Mouse (Mus musculus) spleen, postnatal 36 days (tissue): ENCODE measurements at regions not wholly inside any gene's neighbourhood (a gene's known extent, or its start where the extent isn't known, plus 50 kb on each side); places are given as distances from the start of the nearest gene placed in this dataset.

Experiments used
- DNase-seq, 2 experiments: peaks; one replicate each; pipeline ENCODE4 v3.0.0; 2022; ENCODE audit warnings: low spot score in 2 of 2, mixed read lengths in 1 of 2

DNA sequence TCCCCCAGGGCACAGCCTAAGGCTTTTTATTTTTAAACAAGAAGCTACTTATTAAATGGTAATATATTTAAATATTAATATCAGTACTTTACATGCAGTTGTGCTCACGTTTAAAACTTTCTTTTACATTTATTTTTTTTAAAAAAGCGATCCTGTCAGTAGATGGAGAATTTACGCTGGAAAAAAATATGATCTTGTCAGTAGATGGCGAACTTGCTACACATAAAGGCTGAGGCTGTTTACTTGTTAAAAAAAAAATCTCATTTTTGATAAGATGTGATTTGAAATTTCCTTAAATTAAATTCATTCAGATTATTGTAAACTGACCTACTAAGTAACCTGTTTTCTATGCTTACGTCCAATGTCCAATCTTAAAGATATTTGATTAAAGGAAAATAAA is 441.7 kb upstream of the BB014433 start:
- no peak for DNase-seq

DNA sequence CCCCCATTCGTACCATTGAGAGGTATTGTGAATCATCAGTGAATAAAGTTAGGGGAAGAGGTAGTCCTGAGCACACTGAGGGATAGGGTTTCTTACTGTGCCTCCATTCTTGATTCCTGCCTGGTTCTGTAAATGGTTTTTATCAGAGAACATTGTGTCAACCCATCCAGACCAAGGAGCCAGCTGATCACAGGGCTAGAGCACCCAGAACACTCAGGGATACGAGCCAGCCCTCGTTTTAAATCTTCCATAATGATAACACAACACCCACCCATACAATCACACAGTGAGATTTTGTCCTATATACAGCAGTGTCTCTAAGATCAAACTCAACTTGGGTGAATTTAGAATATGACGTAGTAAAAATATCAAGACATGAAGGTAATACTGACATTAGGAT is 424.7 kb upstream of the BB014433 start:
- no peak for DNase-seq

DNA sequence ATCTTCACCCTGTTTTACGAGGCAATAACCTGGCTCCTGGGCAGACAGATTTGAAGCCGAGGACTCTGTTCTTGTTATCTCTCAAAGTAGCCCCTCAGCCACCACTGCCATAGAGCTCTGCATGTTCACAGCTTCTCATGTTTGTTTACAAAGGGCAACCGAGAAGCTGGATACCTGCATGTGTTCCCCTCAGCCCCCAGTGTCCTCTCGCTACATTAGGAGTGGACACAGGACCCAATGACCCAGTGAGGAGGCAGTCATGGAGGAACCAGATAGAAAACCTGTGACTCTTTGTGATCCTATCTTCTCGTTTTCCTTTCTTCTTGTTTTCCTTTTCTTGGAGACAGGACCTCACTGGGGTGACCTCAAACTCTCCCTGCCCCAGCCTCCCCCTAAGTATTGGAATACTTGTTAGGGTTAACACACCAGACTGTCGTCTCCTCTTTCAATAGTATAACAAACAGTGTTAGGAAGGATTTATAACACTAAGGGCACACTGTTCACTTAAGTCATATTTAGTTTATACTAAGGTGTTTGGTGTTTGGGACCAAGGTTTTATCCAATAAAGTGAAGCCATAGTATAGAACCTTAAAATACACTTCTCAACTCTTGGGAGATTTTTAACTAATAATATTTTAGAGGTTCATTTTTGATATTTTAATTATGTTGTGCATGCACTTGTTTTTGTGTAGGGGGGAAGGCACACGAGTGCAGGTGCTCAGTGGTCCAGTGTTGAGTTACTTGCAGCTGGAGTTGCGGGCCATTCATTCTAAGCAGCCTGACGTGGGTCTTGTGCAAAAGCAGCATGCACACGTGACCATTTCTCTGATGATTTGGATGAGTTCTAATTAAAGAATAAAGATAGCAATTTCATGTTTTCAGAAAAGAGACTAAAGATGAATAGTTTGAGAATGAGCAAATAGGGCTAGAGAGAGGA is 422.9 kb upstream of the BB014433 start:
- DNase-seq = no peak

DNA sequence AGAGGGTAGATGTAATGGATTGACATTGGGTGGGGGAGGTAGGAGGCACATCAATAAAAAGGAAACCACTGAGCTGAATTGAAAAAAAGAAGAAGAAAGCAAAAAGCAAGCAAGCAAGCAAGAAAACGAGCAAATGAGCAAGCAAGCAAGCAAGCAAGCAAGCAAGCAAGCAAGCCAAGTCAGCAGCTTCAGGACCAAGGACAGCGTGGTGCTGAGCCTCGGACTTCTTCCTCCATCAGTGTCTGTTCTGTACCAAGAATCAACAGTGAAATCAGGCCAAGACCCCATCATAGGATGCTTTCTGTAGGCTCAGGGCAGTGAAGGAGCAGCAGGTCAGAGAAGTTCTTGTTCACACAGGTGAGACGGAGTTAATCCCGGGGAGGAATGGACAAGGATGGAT is 392.7 kb upstream of the BB014433 start:
- no peak for DNase-seq

DNA sequence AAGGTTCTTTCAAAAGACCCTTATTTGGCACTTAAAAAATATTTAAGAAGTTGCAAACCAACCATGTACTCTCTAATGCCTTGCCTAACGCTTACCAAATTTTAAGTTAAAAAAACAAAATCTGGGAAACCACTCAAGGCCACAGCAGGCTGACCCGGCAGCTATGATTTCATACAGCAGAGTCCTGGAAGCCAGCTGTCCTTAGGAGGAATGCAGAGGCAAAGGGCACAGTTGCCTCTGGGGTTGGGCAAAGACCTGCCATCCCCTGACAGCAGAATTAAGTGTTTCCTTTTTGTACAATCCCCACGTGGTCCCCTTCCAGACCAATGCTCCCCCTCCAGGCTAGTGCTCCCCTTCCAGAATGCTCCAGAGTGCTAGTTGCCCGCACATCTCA is 348.8 kb upstream of the BB014433 start:
- DNase-seq = no peak

DNA sequence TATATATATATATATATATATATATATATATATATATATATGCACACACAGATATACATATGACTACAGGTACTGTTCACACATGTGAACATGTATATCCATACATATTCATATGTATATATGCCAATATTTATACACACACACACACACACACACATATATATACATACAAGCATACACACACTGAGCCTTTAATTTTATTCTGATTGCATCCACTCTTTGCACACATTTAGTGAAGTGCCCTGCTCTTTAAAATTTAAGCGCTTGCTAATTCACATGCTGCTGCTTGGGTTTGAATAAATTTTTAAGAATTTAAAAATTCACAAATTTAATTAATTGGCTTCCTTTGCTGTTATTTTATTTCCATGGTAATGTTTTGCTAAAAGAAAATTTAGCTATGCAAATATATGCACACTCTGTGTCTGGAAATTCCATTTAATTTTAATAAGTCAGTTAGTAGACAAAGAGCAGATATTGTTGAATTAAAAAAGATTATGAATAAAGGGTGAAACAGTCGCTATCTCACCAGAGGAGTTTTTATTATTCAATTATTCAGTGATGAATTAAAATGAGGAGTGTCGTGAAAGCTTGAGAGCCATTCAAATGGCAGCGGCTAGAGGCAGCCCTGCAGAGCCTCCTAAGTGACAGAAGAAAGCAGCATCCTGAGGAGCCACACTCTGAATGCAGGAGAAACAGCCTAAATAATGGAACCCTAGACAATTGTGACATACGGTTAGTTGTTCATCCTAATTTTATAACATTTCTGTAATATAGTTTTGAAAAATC is 348.3 kb upstream of the BB014433 start:
- no peak for DNase-seq

DNA sequence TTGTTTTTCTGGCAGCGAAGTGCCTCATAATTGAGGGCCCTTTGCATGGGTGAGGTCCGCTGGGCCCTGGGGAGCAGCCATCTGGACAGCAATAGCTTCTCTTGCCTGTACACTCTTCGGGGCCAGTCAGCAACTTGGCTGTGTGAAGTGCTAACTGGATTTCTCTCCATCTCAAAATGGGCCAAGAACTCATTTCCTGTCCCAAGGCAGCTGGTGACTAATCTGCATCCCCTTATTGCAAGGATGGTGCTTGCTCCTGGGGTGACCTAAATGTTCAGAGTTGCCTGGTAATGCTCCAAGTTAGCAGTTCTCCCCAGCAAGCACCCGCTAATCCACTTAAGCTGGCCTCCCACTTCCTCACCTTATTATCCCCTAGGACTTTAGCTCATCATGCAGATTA is 346.2 kb upstream of the BB014433 start:
- no peak for DNase-seq

DNA sequence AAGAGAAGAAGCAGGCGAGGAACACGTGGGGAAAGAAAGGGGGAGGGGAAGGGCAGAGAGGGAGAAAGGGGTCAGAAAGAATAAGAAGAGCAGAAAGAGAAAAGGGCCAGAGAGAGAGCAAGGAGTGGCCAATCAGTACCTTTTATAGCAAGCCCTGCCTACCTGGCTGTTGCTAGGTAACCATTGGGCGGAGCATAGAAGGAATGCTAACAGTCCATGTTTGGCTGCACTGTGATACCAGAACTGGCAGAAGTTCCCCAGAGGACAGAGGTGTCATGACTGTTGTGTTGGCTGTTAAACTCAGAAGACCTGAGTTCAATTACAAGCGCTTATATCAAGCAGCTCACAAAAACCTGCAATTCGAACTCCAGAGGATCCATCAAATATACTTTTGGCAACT is 342.9 kb upstream of the BB014433 start:
- no peak for DNase-seq

DNA sequence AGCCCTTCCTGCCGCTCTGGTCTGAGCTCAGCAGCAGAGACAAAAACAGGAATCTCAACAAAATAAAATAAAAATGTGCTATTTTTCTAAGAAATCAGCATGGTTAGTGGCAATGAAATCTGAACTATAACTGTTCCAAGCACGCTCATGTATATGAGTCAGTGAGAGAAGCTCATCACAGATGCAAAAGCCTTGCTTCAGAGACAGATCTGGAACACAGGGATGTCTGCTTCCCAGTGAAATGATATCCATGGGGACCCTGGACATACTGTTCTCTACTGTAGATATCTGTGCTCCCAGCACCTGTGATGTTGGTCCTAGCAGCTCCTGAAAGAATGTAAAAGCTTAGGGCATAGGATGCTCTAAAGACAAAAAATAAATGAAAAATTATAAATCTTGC is 321.2 kb upstream of the BB014433 start:
- no peak for DNase-seq

DNA sequence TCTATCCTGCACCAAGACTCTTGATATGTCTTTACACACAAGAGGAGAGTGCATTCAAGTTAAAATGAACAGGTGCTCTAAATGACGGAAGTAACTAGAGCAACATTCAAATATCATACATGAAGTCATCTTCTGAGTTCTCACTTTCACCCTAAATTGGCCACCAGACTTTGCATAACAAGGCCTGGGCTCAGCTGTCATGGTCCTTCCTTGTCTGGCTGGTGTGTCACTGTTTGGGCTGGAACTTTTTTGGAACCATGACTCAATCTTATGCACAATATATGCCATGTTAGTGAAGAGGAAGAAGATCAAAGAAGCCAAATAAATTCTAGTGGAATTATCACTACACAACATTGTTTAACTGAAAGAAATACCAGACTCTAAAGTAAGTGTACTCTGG is 318.7 kb upstream of the BB014433 start:
- DNase-seq = no peak

DNA sequence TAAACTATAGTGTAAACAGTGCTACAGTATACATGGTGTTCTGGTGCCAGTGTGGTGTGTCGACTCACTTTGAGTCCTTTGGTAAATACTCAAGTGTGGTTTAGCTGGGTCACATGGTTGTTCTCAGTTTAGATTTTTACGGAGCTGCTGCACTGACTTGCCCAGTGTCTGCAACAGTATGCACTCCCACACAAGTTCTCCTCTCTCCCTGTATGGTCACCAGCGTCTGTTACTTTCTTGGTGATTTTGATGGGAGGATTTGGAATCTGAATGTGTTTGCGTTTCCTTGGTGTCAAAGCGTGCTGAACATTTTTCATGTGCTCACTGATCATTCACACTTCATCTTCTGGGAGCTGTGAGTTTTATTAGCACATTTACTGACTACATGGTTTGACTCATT is 298.3 kb upstream of the BB014433 start:
- DNase-seq = no peak

DNA sequence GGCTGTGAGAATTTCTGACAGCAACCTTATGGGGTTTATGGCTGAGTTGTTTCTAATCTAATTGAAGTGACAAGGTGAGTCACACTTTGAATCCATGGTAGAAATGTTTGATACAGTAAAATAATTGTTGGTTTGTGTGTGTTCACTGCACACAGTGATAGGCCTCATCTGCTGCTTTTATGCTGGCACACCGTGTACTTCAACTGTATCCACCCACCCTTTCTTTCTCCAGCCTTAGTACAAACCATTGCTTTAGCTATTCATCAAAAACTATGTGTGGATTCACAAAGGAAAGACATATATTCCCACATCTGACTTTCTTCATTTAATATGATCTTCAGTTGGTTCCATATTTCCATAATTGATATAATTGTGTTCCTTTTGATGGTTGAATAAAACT is 297.7 kb upstream of the BB014433 start:
- no peak for DNase-seq

DNA sequence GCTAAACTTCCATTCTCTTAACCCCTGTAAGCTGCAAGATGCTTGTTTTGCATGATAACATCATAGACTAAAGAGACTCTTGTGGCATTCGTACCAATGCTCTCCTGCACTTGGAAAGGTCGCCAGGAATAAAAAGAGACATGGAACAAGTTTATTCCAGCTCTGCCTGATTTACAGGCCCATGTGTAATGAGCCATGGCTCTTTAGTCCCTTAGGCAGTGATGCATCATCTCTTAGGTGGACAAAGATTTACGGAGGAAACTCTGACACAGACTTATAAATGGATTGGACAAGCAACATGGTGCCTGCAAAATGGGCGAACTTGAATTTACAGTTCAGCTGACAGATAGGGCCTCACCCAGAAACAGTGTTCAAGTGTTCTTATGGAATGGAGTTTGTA is 288.7 kb upstream of the BB014433 start:
- DNase-seq = no peak

DNA sequence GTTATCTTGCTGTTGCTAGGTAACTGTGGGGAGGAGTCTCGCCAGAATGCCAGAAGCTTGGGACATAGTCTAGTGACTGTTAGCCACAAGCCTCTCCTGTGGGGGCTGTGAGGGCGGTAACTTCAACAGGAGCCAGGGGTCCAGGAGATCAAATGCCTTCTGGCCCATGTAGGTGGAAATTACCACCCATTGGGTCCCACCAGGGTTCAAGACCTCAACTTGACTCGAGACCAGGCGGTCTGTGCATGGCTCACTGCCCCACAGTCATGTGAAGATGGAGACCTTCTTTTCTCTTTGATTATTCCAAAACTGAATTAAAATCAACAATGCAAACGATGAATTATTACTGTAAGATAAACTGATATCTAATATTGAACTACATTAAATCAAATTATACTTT is 281.4 kb upstream of the BB014433 start:
- no peak for DNase-seq

DNA sequence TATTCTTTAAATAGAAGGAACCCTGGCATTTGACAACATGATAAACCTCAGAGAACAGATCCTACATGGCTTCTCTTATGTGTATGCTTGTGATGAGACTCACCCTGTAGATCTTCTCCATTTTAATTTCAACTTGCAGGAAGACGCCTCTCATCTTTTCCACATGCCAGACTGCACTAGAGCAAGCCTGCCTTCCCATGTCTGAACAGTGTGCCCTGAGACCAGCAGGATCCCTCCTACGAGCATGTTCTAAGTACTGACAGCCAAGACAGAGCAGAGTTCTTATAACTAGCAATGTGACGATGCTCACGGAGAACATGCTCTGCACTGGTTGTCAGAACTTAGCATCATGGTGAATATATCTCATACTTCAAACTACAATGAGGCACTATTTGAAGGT is 277.5 kb upstream of the BB014433 start:
- DNase-seq = no peak

DNA sequence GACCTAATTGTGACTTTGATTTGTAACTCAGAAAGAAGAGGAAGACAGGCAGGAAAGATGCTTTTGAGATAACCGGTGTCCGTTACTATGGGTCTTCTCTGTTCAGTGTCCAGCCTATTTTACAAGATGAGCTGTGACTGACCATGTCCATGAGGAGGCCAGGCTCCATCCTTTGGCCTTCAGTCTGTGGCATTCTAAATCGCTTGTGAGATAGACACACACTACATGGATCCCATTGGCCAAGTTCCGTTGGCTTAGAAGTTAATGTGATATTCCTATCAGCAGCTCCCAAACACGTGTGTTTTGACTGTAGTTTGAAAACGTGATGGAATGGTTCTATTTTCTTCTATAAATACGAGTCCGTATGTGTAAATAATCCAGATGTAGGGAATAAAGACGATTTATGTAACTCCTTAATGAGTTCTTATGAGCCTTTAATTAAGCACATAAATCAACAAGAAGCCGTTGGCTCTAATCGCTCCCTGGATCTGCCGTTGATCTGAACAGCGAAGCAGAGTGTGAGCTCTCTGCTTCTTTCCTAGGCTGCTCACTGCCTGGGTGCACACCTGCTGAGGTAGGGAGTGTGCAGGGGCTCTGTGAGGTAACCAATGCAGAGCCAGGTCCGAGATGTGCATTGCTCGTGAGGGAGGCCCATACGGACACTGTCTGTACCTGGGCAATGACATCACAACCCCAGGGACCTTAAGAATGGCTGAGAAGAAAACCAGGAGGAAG is 272.4 kb upstream of the BB014433 start:
- no peak for DNase-seq

DNA sequence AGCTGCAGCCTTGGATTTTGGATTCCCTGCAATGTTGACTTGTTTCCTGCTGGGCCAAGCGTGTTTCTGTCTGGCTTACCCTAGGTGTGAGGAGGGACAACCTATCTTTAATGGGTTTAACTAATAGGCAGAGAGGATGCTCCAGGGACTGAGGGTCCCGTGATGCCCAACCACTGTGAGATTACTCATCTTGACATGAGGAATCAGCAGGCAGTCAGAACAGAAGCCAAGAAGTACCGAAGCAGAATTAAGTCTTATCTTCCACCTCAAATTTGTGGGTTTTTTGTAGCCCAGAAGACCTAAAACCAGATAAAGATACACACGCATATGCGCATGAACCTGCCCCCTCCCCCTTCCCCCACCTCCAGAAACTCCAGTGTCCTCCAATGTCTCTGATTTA is 267.6 kb upstream of the BB014433 start:
- DNase-seq = no peak

DNA sequence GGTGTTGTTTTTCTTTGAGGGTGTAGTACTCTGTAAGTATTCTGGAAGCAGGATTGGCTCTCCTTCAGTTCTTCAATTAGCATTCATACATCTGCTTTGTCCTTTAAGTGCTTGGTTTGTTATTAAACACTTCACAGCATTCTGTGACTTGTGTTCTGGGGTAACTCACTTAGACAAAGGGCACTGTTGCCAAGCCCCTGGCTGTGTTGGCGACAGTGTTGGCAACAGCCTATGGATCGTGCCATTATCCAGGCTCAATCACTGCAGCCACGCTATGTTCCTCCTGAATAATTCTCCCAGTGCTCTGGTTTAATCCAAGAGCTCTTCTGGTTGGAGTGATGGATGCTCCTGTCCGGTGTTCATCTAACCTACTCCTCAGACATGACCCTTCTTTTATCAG is 265.6 kb upstream of the BB014433 start:
- DNase-seq = no peak

DNA sequence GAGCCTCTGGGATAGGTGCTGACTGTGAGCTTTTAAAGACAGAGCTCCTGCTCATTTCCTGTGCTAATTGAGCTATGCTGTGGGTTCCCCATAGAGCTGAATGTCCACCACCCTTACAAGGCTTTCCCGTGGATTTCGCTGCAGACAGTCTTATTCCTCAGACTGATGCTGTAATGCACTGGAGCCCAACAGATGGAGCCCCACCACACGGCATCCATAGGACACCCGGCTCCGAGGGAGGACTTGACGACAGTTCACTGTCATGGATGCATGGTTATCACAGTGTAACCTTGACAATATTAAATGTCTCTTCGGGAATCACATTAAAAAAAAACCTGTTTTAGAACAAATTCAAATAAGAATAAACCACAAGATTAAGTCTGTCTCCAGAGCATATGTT is 265.2 kb upstream of the BB014433 start:
- DNase-seq = no peak

DNA sequence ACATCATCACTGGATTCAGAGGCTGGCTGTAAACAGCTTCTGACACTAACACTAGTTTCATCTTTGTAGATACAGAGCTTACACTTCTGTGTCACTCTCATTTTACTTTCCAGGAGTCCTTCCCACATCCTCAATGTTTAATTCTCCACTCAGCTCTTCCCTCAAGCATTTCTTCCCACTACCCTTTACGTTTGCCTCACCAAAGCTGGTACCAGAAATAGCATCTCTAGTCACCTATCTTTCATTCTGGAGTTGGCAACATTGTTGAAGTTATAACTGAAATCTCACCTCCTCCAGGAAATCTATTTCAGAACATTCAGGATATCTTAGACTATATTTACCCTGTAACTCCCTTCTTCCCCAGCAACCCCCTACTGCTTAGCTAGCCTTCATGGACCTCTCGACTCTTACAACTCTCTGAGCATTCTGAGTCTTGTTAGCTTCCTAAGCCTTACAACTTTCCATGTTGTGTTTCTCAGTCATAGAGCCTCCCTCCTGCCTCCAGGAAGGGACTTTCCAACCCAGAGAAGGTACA is 258.3 kb upstream of the BB014433 start:
- no peak for DNase-seq

DNA sequence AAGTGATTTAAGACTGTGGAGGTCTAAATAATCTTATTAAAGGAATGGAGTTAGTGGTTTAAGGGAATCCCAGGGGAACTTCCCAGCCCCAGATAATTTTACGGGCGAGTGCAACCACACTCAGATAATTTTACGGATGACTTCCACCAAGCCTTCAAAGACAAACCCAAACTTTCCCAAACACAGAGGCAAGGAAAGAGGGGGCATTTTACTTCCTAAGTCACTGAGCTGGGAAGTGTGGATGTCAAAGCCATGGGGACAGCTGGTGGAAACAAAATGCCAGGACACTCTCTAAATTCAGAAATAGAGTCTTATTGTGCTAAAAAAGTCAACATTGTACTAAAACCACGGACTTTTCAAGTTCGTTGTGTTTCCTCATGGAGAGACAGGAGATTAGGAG is 227.9 kb upstream of the BB014433 start:
- no peak for DNase-seq
